Mouse (Mus musculus): ENCODE data around the gene Scarb1. TPM values are rescaled to one million over a fixed set of nuclear protein-coding genes. Genes with fewer than 3 reads are reported as not detected.

Gene Scarb1
- polyA plus RNA-seq, 1 experiment, result 188 TPM

DNA sequence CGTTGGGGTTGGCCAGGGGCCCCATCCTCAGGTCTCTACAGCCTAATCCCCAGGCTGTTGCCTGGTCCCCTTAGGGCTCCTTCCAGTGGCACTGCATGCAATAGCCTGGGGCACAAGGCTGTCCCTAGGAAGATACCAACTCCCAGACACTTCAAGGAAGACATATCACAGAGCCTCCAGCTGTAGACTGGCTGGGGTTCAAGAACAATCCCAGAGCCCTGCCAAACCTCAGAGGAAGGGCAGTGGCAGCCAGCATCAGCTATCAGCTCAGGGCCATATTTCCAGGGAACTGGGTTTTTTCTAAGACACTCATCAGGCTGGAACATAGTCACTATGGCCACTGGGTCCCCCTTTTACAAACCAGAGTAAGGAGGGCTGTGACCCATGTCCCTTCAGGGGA is 25.8 kb downstream of the Scarb1 start:
- TF ChIP-seq CTCF (IDR thresholded peaks at IDR 0.05; ENCODE audit: control insufficient read depth, insufficient read depth, insufficient replicate concordance, low read depth, low read length), result no peak
- TF ChIP-seq POLR2A (IDR thresholded peaks at IDR 0.05; ENCODE audit: control insufficient read depth, low read depth, low read length), result no peak
- Histone ChIP-seq H3K36me3 (ENCODE audit: control insufficient read depth, insufficient read depth, low read length) (no peaks in the 10 kb centered on the region), H3K27me3 (ENCODE audit: control insufficient read depth, insufficient read depth, low read length) (no peaks in the 10 kb centered on the region), H3K4me3 (ENCODE audit: control insufficient read depth, low read depth, low read length) (no peak overlapping the region), H3K27ac (ENCODE audit: control insufficient read depth, insufficient read depth, low read depth, low read length) (no peak overlapping the region), H3K4me1 (ENCODE audit: control insufficient read depth, insufficient read depth, low read length) (peaks cover 11% of the 10 kb centered on the region)

DNA sequence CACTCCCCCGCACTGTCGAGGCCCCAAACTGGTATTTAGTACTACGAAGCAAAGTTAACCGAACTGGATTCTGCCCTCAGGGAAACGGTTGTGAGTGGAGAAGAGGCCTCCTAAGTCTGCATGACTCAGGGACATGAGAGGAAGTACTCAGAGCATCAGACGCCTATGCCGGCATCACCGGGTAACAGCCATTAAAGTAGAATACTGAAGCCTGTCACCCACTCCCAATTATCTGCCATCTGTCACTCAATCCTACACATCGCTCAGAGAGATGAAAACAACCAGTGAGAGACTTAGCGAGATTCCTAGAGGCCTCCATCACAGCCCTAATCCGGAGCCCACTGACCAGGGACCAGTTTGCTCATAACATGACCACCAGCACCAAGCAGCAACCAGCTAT is 26.9 kb downstream of the Scarb1 start:
- Histone ChIP-seq H3K4me3 (ENCODE audit: control insufficient read depth, low read depth, low read length) (peak overlapping the region; percentile 9; the same call in 1 of the 2 replicates), H3K27ac (ENCODE audit: control insufficient read depth, insufficient read depth, low read depth, low read length) (no peak overlapping the region), H3K4me1 (ENCODE audit: control insufficient read depth, insufficient read depth, low read length) (peaks cover 11% of the 10 kb centered on the region), H3K27me3 (ENCODE audit: control insufficient read depth, insufficient read depth, low read length) (no peaks in the 10 kb centered on the region), H3K36me3 (ENCODE audit: control insufficient read depth, insufficient read depth, low read length) (no peaks in the 10 kb centered on the region)
- TF ChIP-seq POLR2A (IDR thresholded peaks at IDR 0.05; ENCODE audit: control insufficient read depth, low read depth, low read length), result no peak
- TF ChIP-seq CTCF (IDR thresholded peaks at IDR 0.05; ENCODE audit: control insufficient read depth, insufficient read depth, insufficient replicate concordance, low read depth, low read length), result no peak

DNA sequence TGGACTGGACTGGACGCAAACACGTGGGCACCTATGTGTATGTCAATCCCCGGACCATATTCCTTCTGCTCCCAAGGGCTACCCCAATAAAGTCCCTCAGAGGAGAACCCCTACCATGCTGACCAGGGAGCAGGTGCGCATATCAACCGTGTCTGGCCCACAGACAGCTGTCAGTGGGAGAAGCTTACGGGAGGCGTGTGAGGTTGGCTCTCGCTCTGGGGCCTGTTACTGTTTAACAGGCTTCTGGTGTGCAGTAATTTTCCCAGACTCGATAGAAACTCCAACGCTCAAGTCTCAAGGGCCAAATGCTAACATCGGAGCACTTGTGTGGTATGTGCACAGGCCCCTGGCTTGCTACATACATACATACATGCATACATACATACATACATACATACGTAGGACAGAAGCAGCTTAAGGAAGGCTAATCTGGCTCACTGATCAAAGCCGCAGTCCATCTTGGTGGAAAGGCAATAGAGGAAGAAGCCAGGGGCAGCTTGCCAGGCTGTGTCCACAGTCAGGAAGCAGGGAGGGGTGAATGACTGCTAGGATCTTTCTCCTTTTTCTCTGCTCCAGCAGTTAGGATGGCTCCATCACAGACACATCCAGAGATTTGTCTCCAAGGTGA is 27.8 kb downstream of the Scarb1 start:
- peak overlapping the region; percentile 77 for H3K4me3 ChIP-seq (ENCODE audit: control insufficient read depth, low read depth, low read length)
- TF ChIP-seq CTCF (IDR thresholded peaks at IDR 0.05; ENCODE audit: control insufficient read depth, insufficient read depth, insufficient replicate concordance, low read depth, low read length) (no peak), POLR2A (IDR thresholded peaks at IDR 0.05; ENCODE audit: control insufficient read depth, low read depth, low read length) (no peak)
- no peak overlapping the region for H3K27ac ChIP-seq (ENCODE audit: control insufficient read depth, insufficient read depth, low read depth, low read length)
- H3K27me3 ChIP-seq (ENCODE audit: control insufficient read depth, insufficient read depth, low read length), result no peaks in the 10 kb centered on the region
- H3K36me3 ChIP-seq (ENCODE audit: control insufficient read depth, insufficient read depth, low read length), result no peaks in the 10 kb centered on the region
- peaks cover 11% of the 10 kb centered on the region for H3K4me1 ChIP-seq (ENCODE audit: control insufficient read depth, insufficient read depth, low read length)

DNA sequence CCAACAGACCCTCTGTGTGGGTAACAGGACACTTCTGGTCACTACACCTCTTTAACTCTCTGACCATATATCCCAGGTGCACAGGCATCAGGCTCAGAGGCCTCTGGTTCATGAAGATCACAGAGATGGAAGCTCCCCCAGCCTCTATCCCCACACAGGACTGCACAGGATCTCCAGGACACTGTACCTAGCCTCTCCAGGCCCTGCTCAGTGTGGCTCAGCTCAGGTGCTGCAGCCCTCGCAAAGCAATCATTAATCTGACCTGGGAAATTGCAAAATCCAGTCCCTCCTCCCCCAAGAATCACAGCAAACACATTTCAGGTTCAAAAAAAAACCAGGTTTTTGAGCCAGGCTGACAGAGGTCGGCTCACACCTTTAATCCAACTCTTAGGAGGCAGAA is 29.9 kb downstream of the Scarb1 start:
- Histone ChIP-seq H3K36me3 (ENCODE audit: control insufficient read depth, insufficient read depth, low read length) (no peaks in the 10 kb centered on the region), H3K27me3 (ENCODE audit: control insufficient read depth, insufficient read depth, low read length) (no peaks in the 10 kb centered on the region), H3K27ac (ENCODE audit: control insufficient read depth, insufficient read depth, low read depth, low read length) (no peak overlapping the region), H3K4me3 (ENCODE audit: control insufficient read depth, low read depth, low read length) (peak overlapping the region; percentile 70), H3K4me1 (ENCODE audit: control insufficient read depth, insufficient read depth, low read length) (peaks cover 2% of the 10 kb centered on the region; the same call in 1 of the 2 replicates)
- TF ChIP-seq POLR2A (IDR thresholded peaks at IDR 0.05; ENCODE audit: control insufficient read depth, low read depth, low read length), result no peak
- no peak for TF ChIP-seq CTCF (IDR thresholded peaks at IDR 0.05; ENCODE audit: control insufficient read depth, insufficient read depth, insufficient replicate concordance, low read depth, low read length)

DNA sequence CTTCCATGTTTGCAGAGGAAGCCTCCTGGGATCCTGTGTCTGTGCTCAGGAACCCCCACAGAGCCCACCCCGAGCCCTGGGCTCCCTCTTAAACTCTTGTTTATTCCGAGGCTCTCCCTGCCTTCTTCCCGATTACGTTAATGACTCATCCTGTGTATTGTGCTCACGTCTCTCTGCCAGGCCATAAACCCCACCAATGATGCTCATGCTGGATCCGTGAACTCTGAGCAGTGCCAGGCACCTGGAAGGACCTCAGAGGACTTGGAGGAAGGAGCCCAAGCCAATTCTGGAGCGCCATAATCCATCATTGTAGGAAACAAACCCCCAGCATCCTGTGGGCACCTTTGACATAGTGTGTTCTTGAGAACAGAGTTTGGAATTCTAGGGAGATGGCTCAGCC is 31.7 kb downstream of the Scarb1 start:
- peaks cover 2% of the 10 kb centered on the region; the same call in 1 of the 2 replicates for H3K4me1 ChIP-seq (ENCODE audit: control insufficient read depth, insufficient read depth, low read length)
- no peaks in the 10 kb centered on the region for H3K27me3 ChIP-seq (ENCODE audit: control insufficient read depth, insufficient read depth, low read length)
- TF ChIP-seq CTCF (IDR thresholded peaks at IDR 0.05; ENCODE audit: control insufficient read depth, insufficient read depth, insufficient replicate concordance, low read depth, low read length), result no peak
- TF ChIP-seq POLR2A (IDR thresholded peaks at IDR 0.05; ENCODE audit: control insufficient read depth, low read depth, low read length), result no peak
- no peaks in the 10 kb centered on the region for H3K36me3 ChIP-seq (ENCODE audit: control insufficient read depth, insufficient read depth, low read length)
- no peak overlapping the region for H3K27ac ChIP-seq (ENCODE audit: control insufficient read depth, insufficient read depth, low read depth, low read length)
- no peak overlapping the region for H3K4me3 ChIP-seq (ENCODE audit: control insufficient read depth, low read depth, low read length)

DNA sequence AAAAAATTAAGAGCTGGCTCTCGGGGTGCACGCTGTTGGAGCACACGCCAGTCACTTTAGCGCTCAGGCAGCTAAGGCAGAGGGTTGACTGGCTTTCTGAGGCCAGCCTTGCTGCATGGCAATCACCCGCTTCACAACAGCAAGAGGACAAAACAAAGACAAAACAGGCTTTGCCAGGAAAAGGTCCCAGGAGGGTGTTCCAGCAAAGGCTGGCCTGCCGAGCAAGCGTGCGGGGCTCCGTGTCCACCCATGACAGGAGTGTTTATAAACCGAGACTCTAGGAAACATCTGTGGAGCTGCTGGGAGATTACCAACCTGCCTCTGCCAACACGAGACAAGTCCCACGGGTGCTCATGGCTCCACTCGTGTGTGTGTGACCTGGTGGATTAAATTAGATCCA is 34.1 kb downstream of the Scarb1 start:
- no peak for TF ChIP-seq POLR2A (IDR thresholded peaks at IDR 0.05; ENCODE audit: control insufficient read depth, low read depth, low read length)
- TF ChIP-seq CTCF (IDR thresholded peaks at IDR 0.05; ENCODE audit: control insufficient read depth, insufficient read depth, insufficient replicate concordance, low read depth, low read length), result no peak

DNA sequence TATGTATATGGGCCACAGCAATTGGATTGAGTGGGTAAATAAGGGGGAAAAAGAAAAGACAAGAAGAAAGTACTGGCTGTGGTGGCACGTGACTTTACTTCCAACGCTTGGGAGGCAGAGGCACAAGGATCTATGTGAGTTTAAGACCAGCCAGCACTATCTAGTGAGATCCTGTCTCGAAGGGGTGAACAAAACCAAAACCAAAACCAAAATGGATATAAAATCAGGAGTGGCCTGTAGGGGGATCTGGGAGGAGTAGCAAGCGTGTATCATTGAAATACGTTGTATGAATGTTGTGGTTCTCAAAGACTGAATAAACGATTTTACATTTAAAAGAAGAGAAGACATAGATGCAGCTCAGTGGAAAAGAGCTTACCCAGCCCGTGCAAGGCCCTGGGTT is 34.5 kb downstream of the Scarb1 start:
- TF ChIP-seq POLR2A (IDR thresholded peaks at IDR 0.05; ENCODE audit: control insufficient read depth, low read depth, low read length) (no peak), CTCF (IDR thresholded peaks at IDR 0.05; ENCODE audit: control insufficient read depth, insufficient read depth, insufficient replicate concordance, low read depth, low read length) (no peak)
- H3K4me3 ChIP-seq (ENCODE audit: control insufficient read depth, low read depth, low read length), result no peak overlapping the region
- H3K4me1 ChIP-seq (ENCODE audit: control insufficient read depth, insufficient read depth, low read length), result peaks cover 9% of the 10 kb centered on the region
- H3K27me3 ChIP-seq (ENCODE audit: control insufficient read depth, insufficient read depth, low read length), result no peaks in the 10 kb centered on the region
- H3K36me3 ChIP-seq (ENCODE audit: control insufficient read depth, insufficient read depth, low read length), result no peaks in the 10 kb centered on the region
- H3K27ac ChIP-seq (ENCODE audit: control insufficient read depth, insufficient read depth, low read depth, low read length), result no peak overlapping the region

More for the DNA sequence above, 34.1 kb downstream of the Scarb1 start:
- Histone ChIP-seq H3K36me3 (ENCODE audit: control insufficient read depth, insufficient read depth, low read length) (no peaks in the 10 kb centered on the region), H3K4me1 (ENCODE audit: control insufficient read depth, insufficient read depth, low read length) (peaks cover 9% of the 10 kb centered on the region), H3K27me3 (ENCODE audit: control insufficient read depth, insufficient read depth, low read length) (no peaks in the 10 kb centered on the region), H3K4me3 (ENCODE audit: control insufficient read depth, low read depth, low read length) (no peak overlapping the region), H3K27ac (ENCODE audit: control insufficient read depth, insufficient read depth, low read depth, low read length) (no peak overlapping the region)
